Mouse (Mus musculus): ENCODE results near the gene Uba1. TPM values are rescaled to one million over a fixed set of nuclear protein-coding genes. Genes with fewer than 3 reads are reported as not detected.
A peak's percentile ranks its signal among the peaks of the same experiment; 100 is the strongest.
"Not testable (repeated sequence)": the region's sequence is repeated elsewhere in the genome, so short reads cannot be mapped to it uniquely, and the experiment has no call there.

Gene Uba1
- polyA plus RNA-seq, 1 experiment = 253 TPM

- peak; percentile 68 to 83 for DNase-seq (ENCODE audit: extremely low spot score in 1 of 2, low spot score in 1 of 2)
Measured at GRCm38 (mm10) chrX:20704295-20705082, 46.4 kb downstream of the Uba1 start.

- no peak for DNase-seq (ENCODE audit: extremely low spot score in 1 of 2, low spot score in 1 of 2)
Measured at GRCm38 (mm10) chrX:20705083-20705402, 46.9 kb downstream of the Uba1 start.

- no peak for DNase-seq (ENCODE audit: extremely low spot score in 1 of 2, low spot score in 1 of 2)
Measured at GRCm38 (mm10) chrX:20728681-20729080, 70.6 kb downstream of the Uba1 start.

GRCm38 (mm10) chrX:20730048-20730447 lies 71.9 kb downstream of the Uba1 start:
- DNase-seq (ENCODE audit: extremely low spot score in 1 of 2, low spot score in 1 of 2) = not testable (repeated sequence)

Other genes starting within 250 kb of the Uba1 start
- gene Jade3, start 232.6 kb upstream of the Uba1 start, polyA plus RNA-seq (2012; rRNA removed) = 5.4 and 6.4 TPM in 2 replicates
- 0.15 and 0.26 TPM in 2 replicates for gene Rgn, start 108.5 kb upstream of the Uba1 start, polyA plus RNA-seq (2012; rRNA removed)
- gene Rbm10, start 40.8 kb upstream of the Uba1 start, polyA plus RNA-seq (2012; rRNA removed) = 56.0 and 58.4 TPM in 2 replicates
- 182 and 196 TPM in 2 replicates for gene Ndufb11, start 40.7 kb upstream of the Uba1 start, polyA plus RNA-seq (2012; rRNA removed)
- gene Cdk16, start 29.6 kb downstream of the Uba1 start, polyA plus RNA-seq (2012; rRNA removed) = 394 and 422 TPM in 2 replicates
- 107 and 128 TPM in 2 replicates for gene Usp11, start 45.6 kb downstream of the Uba1 start, polyA plus RNA-seq (2012; rRNA removed)
- 232 and 257 TPM in 2 replicates for gene Araf, start 139.5 kb downstream of the Uba1 start, polyA plus RNA-seq (2012; rRNA removed)
- 1.5 and 1.6 TPM in 2 replicates for gene Timp1, start 211.8 kb downstream of the Uba1 start, polyA plus RNA-seq (2012; rRNA removed)